Mouse (Mus musculus) kidney, adult 2 months (tissue): ENCODE data around the gene Dab2. TPM values are rescaled to one million over a fixed set of nuclear protein-coding genes. Genes with fewer than 3 reads are reported as not detected.

Experiments
- DNase-seq: peaks from one replicate; pipeline ENCODE4 v3.0.0; 2021
- H3K27ac ChIP-seq: fragments of 200-500 bp; 2 replicates; pipeline ENCODE4 v1.5.1; 2012; ENCODE audit warnings: low read depth, low read length, control low read depth, inconsistent platforms; ENCODE audit not compliant: insufficient read depth
- H3K27me3 ChIP-seq: fragments of 200-500 bp; replicated peaks from 2 replicates; pipeline ENCODE4 v1.6.1; 2012; ENCODE audit warnings: mild to moderate bottlenecking, moderate library complexity, low read length, inconsistent platforms; ENCODE audit not compliant: control insufficient read depth, insufficient read depth
- H3K36me3 ChIP-seq: fragments of 200-500 bp; 2 replicates; pipeline ENCODE4 v1.6.1; 2012; ENCODE audit warnings: mild to moderate bottlenecking, moderate library complexity, low read length, inconsistent platforms; ENCODE audit not compliant: control insufficient read depth, insufficient read depth
- H3K4me1 ChIP-seq: fragments of 200-500 bp; 2 replicates; pipeline ENCODE4 v1.6.1; 2011; ENCODE audit warnings: low read length; ENCODE audit not compliant: control insufficient read depth, insufficient read depth
- H3K4me3 ChIP-seq: fragments of 200-500 bp; 2 replicates; pipeline ENCODE4 v1.5.1; 2011; ENCODE audit warnings: mild to moderate bottlenecking, low read depth, low read length, control low read depth; ENCODE audit not compliant: insufficient read depth
- CTCF ChIP-seq: fragments of 200-500 bp; conservative IDR thresholded peaks from 2 replicates; pipeline ENCODE4 v1.5.1; 2011; ENCODE audit warnings: low read depth, mild to moderate bottlenecking, control low read depth, low read length, moderate library complexity, mixed read lengths; ENCODE audit not compliant: insufficient read depth, insufficient read length
- POLR2A ChIP-seq: fragments of 200-500 bp; IDR thresholded peaks from one replicate; pipeline ENCODE4 v1.6.1; 2011; ENCODE audit warnings: low read depth, low read length, control low read depth
- WGBS: fragments of 180-500 bp; shearing (Covaris S2); methylation state at CpG from one replicate; pipeline ENCODE4 v1.1.7; 2018; 5-methylcytosine and 5-hydroxymethylcytosine counted together
- polyA plus RNA-seq: library from polyadenylated mRNA; depleted of rRNA; stranded (reverse); fragments of >200 nt; gene quantifications from 2 replicates; pipeline ENCODE4 v1.2.3, GENCODE M21; 2012

Gene Dab2
- polyA plus RNA-seq, 1 experiment = 281 TPM

DNA sequence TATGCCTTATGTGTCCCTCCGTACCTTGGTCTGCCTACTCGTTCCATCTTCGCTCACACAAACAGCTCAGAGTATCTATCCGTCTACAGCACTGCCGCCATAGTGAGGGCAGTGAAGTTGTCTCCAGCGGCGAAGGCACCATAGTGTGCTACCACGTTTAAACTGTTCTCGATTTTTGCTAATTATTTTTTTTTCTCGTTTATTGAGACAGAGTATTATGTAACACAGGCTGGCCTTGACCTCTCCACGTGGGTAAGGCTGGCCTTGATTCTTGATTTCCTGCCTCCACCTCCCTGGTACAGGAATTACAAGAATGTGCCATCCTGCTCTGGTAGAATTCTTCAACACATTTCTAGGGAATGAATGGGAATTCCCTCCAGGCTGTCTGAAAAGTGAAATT is 77.2 kb downstream of the Dab2 start:
- 65% methylated on average over 11 of the region's 11 CpGs for WGBS
- no peaks in the 10 kb centered on the region for H3K27me3 ChIP-seq
- peak overlapping the region; percentile 71 for H3K27ac ChIP-seq
- peaks cover 10% of the 10 kb centered on the region for H3K4me1 ChIP-seq
- DNase-seq = no peak
- no peak overlapping the region for H3K4me3 ChIP-seq
- no peak for TF ChIP-seq POLR2A
- no peak for TF ChIP-seq CTCF
- no peaks in the 10 kb centered on the region for H3K36me3 ChIP-seq

DNA sequence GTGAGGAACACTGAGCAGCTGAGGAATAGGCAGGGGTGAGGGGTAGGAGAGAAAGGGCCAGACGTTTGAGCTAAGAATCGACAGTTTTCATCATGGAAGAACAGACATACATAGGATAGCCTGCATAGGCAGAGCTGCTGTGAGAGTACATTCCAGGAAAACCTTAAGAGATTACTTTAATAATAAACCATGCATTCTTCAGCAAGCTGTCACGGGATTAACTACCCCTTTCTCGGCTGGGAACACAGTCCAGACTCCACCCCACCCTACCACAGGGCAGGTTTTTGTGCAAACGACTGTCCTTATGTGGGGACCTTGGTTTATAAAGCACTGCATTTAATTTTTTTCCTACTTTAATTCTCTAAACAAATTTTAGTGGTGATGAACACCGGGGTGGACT is 84.4 kb downstream of the Dab2 start:
- H3K4me3 ChIP-seq = no peak overlapping the region
- H3K4me1 ChIP-seq = peaks cover 22% of the 10 kb centered on the region
- H3K27ac ChIP-seq = peak overlapping the region; percentile 55; the same call in 1 of the 2 replicates
- no peaks in the 10 kb centered on the region for H3K27me3 ChIP-seq
- WGBS = 30% methylated on average over 6 of the region's 6 CpGs
- no peaks in the 10 kb centered on the region for H3K36me3 ChIP-seq
- no peak for TF ChIP-seq CTCF
- TF ChIP-seq POLR2A = no peak
- peak; percentile 56 for DNase-seq

DNA sequence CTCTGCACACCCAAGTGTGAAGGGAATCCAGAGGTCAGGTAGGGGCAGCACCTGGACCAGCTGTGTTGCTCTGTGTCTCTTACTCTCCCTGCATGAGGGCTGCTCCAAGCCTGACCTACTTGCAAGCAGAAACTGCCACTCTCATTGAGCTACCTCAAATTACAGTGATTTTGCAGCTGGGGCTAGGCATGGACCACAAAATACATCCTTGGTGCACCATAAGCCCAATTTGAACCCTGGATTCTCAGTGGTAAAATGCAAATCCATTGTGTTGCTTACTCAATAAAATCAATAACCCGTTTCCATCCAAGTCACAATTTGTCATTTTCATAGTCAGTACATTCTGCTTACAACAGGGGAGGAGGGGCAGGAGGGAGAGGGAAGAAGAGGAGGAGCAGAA is 85.7 kb downstream of the Dab2 start:
- Histone ChIP-seq H3K27me3 (no peaks in the 10 kb centered on the region), H3K27ac (0 out of 2 replicates have a peak overlapping the region, but pooled peaks have one; percentile 2), H3K4me1 (peaks cover 25% of the 10 kb centered on the region), H3K4me3 (no peak overlapping the region), H3K36me3 (no peaks in the 10 kb centered on the region)
- WGBS = 43% methylated on average over 1 of the region's 1 CpGs
- no peak for TF ChIP-seq CTCF
- no peak for TF ChIP-seq POLR2A
- no peak for DNase-seq

DNA sequence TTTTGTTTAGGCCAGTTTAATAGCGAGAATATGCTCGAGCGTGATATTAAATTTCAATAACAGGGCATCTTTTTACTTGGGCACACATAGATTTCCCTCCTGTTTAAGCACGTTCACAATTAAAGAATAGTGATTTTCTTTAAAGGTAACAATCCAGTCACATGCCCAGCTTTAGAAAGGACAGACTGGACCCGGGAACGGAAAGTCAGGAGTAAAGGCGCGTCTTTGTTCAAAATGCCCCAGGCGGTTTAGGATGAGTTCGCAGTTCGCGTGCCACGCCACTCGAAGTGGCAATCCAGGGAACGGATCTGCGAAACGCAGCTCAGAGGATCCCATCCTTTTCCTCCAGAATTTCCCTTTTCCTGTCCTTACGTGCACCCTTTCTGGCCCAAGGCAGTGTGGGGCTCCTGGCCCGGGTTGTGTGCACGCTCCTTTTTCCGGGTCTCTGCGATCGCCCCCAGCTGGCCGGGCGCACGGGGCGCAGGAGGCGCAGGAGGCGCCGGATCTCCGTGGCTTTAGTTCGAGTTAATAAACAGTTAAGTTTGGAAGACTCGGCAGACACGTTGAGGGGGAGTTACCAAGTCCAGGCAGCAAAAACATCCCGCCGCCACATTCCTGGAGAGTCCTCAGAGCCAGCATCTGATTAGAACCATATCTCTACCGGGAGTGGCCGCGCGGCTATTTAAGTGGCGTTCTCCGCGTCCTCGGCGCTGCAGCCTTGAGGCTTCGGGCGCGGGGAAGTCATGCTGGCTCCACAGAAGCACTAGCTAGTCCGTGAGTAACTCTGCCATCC is 86.8 kb downstream of the Dab2 start:
- Histone ChIP-seq H3K4me1 (peaks cover 28% of the 10 kb centered on the region), H3K27me3 (no peaks in the 10 kb centered on the region), H3K4me3 (peak overlapping the region; percentile 69), H3K36me3 (no peaks in the 10 kb centered on the region), H3K27ac (peak overlapping the region; percentile 65)
- DNase-seq = peak; percentile 95
- 1% methylated on average over 49 of the region's 49 CpGs for WGBS
- TF ChIP-seq POLR2A (peak; percentile 70), CTCF (peak; percentile 37)

DNA sequence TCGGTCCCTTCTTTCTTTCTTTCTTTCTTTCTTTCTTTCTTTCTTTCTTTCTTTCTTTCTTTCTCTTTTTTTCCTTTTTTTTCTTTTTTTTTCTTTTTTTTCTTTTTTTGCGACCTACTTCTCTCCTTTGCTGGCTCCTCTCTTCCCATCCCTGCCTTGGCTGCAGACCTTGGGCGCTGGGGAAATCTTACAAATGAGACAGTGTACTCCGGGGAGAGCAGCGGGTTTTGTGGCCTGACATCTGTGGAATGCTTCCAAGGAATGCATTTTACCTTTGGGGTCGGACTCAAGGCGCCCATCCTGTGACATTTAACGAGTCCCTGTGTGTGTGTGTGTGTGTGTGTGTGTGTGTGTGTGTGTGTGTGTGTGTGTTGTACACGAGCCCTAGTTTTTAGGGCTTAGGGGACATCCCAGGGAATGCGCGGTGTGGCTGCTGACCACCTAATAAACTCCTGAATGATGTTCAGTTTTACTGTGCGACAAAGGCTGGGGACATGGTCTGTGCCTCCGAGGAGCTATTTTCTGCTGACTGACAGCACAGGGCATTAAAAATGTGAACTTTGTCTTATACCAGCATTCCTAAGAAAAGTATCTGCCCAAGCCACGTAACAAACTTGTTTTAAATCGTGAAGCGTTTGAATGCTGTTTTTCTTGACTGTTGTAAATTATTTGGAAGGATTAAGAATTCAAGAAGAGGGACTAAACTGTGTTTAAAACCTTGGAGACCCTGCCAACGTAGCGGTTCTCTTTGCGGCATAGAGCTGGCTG is 87.6 kb downstream of the Dab2 start:
- H3K36me3 ChIP-seq = no peaks in the 10 kb centered on the region
- H3K4me1 ChIP-seq = peaks cover 28% of the 10 kb centered on the region
- DNase-seq = peak; percentile 46
- no peak for TF ChIP-seq CTCF
- no peak for TF ChIP-seq POLR2A
- H3K27me3 ChIP-seq = no peaks in the 10 kb centered on the region
- peak overlapping the region; percentile 65 for H3K27ac ChIP-seq
- WGBS = 11% methylated on average over 19 of the region's 19 CpGs
- peak overlapping the region; percentile 69 for H3K4me3 ChIP-seq

DNA sequence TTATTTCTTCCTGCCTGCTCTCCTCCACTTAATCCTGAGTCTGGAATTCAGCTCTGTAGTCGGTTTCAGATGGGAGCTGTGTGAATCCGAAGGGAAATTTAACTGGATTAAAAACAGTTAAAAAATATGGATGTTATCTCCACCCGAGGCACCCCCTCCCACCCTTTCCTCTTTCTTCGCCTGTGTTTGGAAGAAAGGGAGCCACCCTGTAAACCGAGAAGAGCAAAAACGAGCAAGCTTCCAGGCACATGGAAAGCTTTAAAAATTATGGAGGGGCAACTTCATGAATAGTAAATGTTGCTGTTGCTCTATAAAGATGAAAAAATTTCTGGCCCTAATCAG is 88.1 kb downstream of the Dab2 start:
- peaks cover 30% of the 10 kb centered on the region for H3K4me1 ChIP-seq
- TF ChIP-seq CTCF (no peak), POLR2A (no peak)
- H3K36me3 ChIP-seq = no peaks in the 10 kb centered on the region
- no peaks in the 10 kb centered on the region for H3K27me3 ChIP-seq
- DNase-seq = no peak
- WGBS = 19% methylated on average over 6 of the region's 6 CpGs
- peak overlapping the region; percentile 69 for H3K4me3 ChIP-seq
- peak overlapping the region; percentile 63 for H3K27ac ChIP-seq

DNA sequence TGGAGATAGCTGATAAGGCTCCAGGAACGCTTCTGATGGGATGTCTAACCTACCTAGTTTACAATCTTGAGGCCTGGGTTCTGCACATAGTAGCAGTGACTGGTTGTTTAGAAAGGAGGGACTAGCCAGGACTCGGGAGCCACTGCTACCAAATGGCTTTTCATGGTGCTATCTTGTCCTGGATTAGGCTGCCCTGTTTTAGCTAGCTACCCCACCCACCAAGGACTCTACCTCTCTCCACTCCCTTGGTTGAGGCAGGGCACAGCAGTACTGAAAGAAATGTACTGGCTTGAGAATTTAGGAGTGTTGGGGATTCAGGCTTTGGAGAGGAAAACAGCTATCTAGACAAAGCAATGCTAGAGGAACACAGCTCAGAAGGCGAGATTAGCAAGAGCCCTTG is 88.6 kb downstream of the Dab2 start:
- Histone ChIP-seq H3K27ac (peak overlapping the region; percentile 45; the same call in 1 of the 2 replicates), H3K36me3 (no peaks in the 10 kb centered on the region), H3K4me3 (peak overlapping the region; percentile 54), H3K27me3 (no peaks in the 10 kb centered on the region), H3K4me1 (peaks cover 29% of the 10 kb centered on the region)
- 38% methylated on average over 3 of the region's 3 CpGs for WGBS
- DNase-seq = no peak
- no peak for TF ChIP-seq POLR2A
- TF ChIP-seq CTCF = no peak
